Mouse (Mus musculus) frontal cortex, postnatal 14 days (tissue): Measurements from ENCODE around the gene Arhgef19.
A peak's percentile ranks its signal among the peaks of the same experiment; 100 is the strongest.

Experiments used
- DNase-seq, 2 experiments: peaks; one replicate each; pipeline ENCODE4 v3.0.0; 2022; ENCODE audit warnings: low spot score in 2 of 2

The Arhgef19 gene

GRCm38 (mm10) chr4:141239388-141240125 is at the start of gene Arhgef19:
TSS of gene Arhgef19 (plus strand) at chr4:141239499.
- peak in 1 of 2 experiments; percentile 36 for DNase-seq

- no peak for DNase-seq
Observed at GRCm38 (mm10) chr4:141191294-141191693, 48.0 kb upstream of the Arhgef19 start.

- DNase-seq = no peak
Observed at GRCm38 (mm10) chr4:141194553-141194952, 44.7 kb upstream of the Arhgef19 start.

- DNase-seq = no peak
Observed at GRCm38 (mm10) chr4:141196981-141197685, 42.2 kb upstream of the Arhgef19 start.

GRCm38 (mm10) chr4:141197686-141198035 is 41.6 kb upstream of the Arhgef19 start:
- DNase-seq = no peak

GRCm38 (mm10) chr4:141200906-141201305 is 38.4 kb upstream of the Arhgef19 start:
- DNase-seq = no peak

- no peak for DNase-seq
Observed at GRCm38 (mm10) chr4:141202192-141202591, 37.1 kb upstream of the Arhgef19 start.

GRCm38 (mm10) chr4:141204580-141205061 is 34.7 kb upstream of the Arhgef19 start:
- DNase-seq = peak in 1 of 2 experiments; percentile 50

GRCm38 (mm10) chr4:141207081-141207480 is 32.2 kb upstream of the Arhgef19 start:
- DNase-seq = no peak

GRCm38 (mm10) chr4:141210524-141211219 is 28.6 kb upstream of the Arhgef19 start:
- DNase-seq = no peak

- DNase-seq = no peak
Observed at GRCm38 (mm10) chr4:141211646-141212045, 27.7 kb upstream of the Arhgef19 start.

- no peak for DNase-seq
Observed at GRCm38 (mm10) chr4:141212892-141213291, 26.4 kb upstream of the Arhgef19 start.

GRCm38 (mm10) chr4:141213342-141213741 is 26.0 kb upstream of the Arhgef19 start:
- DNase-seq = no peak

GRCm38 (mm10) chr4:141213770-141214336 is 25.4 kb upstream of the Arhgef19 start, which contains the start of gene Rsg1:
TSS of gene Rsg1 (plus strand) at chr4:141213956.
- DNase-seq = peak; percentile 88 to 94

GRCm38 (mm10) chr4:141214337-141214851 is 24.9 kb upstream of the Arhgef19 start:
- DNase-seq = no peak

GRCm38 (mm10) chr4:141219583-141220213 is 19.6 kb upstream of the Arhgef19 start:
- DNase-seq = no peak

- no peak for DNase-seq
Observed at GRCm38 (mm10) chr4:141221848-141222247, 17.5 kb upstream of the Arhgef19 start.

- DNase-seq = no peak
Observed at GRCm38 (mm10) chr4:141222752-141223151, 16.5 kb upstream of the Arhgef19 start.

- no peak for DNase-seq
Observed at GRCm38 (mm10) chr4:141228687-141229086, 10.6 kb upstream of the Arhgef19 start.

GRCm38 (mm10) chr4:141233196-141233595 is 6.1 kb upstream of the Arhgef19 start:
- DNase-seq = no peak

- no peak for DNase-seq
Observed at GRCm38 (mm10) chr4:141235537-141236111, 3.7 kb upstream of the Arhgef19 start.
